Mouse (Mus musculus) lung, adult 18-20 months (tissue): Measurements from ENCODE around the gene Tor1aip1.

Source experiments
- DNase-seq, 2 experiments: peaks; one replicate each; pipeline ENCODE4 v3.0.0; 2022; ENCODE audit warnings: mixed read lengths in 2 of 2

The Tor1aip1 gene

DNA sequence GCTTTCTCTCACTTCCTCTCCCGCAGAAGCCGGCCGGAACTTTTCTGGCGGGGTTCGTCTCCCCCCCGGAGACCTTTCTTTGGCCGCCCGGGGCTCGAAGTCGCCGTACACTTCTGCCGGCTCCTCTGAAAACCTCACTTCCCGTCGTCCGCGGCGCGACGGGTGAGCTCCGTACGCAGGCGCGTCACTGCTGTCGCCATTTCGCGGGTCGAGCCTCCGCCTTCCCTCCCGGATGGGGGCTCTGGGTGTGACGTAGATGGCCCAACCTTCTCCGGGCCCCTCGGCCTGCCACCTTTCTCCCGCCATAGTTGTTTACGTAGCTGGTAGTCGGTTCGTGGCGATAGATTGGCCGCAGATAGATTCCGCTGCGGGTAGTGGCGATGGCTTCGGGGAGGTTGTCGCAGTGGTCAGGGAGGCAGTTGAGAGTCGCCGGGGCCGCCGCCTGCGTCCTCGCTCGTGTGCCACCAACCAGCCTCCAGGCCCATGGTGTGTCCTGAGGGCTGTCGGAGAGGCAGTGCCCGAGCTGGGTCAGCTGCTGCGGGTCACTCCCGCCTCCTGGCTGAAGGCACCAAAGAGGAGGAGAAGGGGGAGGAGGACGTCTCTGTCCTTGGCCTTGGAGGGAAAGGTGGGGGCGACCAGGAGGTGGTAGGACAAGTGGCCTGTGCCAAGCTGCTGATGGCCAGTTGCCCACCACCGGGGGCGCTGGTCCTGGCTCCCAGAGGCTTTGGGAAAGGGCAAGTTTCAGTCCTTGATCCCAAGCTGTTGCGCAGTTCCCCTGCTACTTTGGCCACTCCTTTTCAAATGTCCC is at the start of gene Tor1aip1:
Tor1aip1 (minus strand) TSS at position 551 of the 808 bp plus-strand sequence.
- DNase-seq: peak; percentile 98 to 99

GRCm38 (mm10) chr1:156085770-156086169 is 49.5 kb upstream of the Tor1aip1 start:
- DNase-seq: no peak

- DNase-seq: no peak
These were observed 48.3 kb upstream of the Tor1aip1 start for GRCm38 (mm10) chr1:156084603-156085002.

- DNase-seq: no peak
These were observed 41.4 kb upstream of the Tor1aip1 start for GRCm38 (mm10) chr1:156077655-156078054.

DNA sequence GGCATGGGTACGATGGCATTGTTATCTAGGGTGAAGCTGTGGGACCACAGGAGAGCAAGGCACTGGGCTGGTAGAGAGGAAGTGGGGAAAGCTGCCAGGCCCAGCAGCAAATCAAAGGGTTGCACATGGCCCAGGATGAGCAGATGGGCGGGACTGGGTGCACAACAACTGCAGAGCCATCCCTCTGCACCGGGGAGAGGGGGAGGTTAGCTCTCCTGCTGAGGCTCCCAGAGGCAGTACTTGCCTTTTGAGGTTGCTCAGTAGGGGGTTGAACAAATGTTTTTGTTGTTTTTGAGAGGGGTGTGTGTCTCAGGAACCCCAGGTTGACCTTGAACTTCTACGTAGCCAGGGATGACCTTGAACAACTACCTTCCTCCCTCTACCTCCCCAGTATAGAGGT is 40.2 kb upstream of the Tor1aip1 start:
- DNase-seq: no peak

- DNase-seq: peak; percentile 10 to 26
These were observed 38.3 kb upstream of the Tor1aip1 start for GRCm38 (mm10) chr1:156074575-156074974.

GRCm38 (mm10) chr1:156073169-156073821 is 37.0 kb upstream of the Tor1aip1 start:
- DNase-seq: peak; percentile 18 to 23

GRCm38 (mm10) chr1:156070106-156070505 is 33.8 kb upstream of the Tor1aip1 start:
- DNase-seq: no peak

DNA sequence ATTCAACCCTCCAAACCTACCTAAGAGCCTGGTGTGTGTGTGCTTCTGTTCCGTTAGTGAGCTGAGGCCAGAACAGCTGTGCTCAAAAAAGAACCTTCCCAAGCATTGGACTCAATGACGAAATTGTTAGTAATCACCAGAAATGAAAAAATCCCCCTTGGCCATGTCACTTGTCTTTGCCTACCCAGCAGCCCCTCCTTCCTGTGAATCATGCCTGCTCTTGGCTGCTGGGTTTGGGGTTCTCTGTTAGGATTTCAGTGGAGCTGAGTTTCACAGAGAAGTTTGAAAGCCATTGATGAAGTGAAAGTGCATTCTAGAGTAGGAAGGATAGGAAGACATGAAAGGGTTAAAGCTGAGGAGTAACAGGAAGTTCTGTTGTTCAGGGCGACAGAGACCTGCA is 29.9 kb upstream of the Tor1aip1 start:
- DNase-seq: no peak

DNA sequence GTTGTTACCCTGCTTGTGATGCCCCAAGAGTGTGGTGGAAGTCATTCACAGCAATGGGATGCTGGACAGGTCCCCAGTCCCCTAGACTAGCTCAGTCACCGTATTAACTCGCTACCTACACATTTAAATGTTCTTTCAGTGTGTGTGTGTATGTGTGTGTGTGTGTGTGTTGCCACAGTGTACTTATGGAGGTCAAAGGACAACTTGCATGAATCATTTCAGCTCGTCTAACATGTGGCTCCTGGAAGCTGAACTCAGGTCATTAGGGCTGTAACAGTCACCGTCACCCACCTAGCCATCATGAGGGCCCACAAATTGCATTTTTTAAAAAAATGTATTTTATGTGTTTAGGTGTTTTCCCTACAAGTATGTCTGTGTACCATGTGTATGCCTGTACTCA is 25.9 kb upstream of the Tor1aip1 start:
- DNase-seq: no peak

GRCm38 (mm10) chr1:156058207-156058606 is 21.9 kb upstream of the Tor1aip1 start:
- no peak for DNase-seq

GRCm38 (mm10) chr1:156046688-156047087 is 10.4 kb upstream of the Tor1aip1 start:
- DNase-seq: peak in 1 of 2 experiments; percentile 29

- no peak for DNase-seq
These were observed 7.9 kb upstream of the Tor1aip1 start for GRCm38 (mm10) chr1:156044211-156044611.

GRCm38 (mm10) chr1:156043027-156043426 is 6.7 kb upstream of the Tor1aip1 start:
- peak; percentile 37 to 46 for DNase-seq

GRCm38 (mm10) chr1:156042481-156042880 is 6.2 kb upstream of the Tor1aip1 start:
- no peak for DNase-seq

DNA sequence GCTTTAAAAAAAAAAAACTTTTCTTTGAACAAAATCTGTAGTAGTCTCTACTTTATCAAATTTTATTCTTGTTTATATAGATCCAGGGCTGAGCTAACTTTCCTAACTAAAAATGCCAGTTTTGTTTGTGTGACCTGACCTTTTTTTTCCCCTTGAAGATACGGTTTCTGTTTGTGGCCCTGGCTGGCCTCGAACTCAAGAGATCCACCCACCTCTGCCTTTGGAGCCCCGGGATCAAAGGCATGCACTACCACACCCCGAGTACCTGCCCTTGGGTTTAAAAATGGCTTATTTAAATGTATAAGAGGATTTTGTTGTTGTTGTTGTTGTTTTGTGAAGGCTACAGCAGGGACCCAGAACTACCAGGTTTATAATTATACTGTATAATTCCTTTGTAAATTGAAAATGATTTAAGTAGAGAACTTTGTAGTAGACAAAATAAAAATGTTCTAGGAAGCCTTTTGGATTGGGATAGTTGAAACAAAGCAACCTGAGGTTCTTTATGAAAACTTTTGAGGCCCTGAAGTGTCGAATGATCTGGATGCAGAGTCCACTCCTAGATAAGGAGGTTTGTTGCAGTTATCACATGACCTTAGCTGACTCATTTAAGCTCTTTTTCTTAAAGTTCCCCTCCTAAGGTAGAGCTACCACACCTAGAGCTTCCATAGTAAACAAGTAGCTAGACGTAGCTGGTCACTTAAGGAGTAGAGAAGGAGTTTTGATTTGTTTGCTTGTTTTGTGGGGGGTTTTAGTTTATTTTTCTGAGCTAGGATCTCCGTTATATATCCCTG is 5.4 kb upstream of the Tor1aip1 start:
- no peak for DNase-seq

DNA sequence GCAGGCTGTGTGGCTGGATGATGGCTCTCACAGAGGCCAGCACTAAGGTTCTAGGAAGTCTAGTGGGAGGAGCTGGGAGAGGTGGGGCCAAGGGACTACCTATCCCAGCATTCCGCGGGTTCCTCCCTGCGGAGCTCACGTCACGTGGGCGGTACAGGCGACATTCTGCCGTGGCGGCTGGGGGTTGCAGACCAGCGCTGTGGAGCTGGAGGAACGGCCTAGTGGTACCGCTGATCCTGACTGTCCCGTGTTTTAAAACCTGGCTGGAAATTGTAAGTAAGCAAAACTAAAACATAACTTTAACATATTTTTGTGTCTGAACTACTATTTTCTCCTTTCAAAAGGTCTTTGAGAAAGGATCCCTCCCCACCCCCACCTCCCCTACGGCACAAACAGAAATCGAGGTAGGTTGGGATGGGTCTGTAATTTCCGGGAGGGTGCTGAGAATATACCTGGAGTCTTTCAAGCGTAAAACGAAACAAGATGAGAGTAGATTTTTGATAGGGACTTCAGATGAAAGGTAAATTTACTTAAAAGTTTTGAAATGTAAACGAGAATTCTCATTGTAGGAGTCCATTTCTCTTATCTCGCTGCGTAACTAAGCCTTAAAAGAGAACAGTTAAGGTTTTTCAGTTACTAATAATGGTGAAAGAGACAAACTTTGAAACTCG is 4.6 kb upstream of the Tor1aip1 start:
- DNase-seq: peak; percentile 95 to 96

- DNase-seq: peak in 1 of 2 experiments; percentile 8
These were observed 3.7 kb upstream of the Tor1aip1 start for GRCm38 (mm10) chr1:156039989-156040388.

DNA sequence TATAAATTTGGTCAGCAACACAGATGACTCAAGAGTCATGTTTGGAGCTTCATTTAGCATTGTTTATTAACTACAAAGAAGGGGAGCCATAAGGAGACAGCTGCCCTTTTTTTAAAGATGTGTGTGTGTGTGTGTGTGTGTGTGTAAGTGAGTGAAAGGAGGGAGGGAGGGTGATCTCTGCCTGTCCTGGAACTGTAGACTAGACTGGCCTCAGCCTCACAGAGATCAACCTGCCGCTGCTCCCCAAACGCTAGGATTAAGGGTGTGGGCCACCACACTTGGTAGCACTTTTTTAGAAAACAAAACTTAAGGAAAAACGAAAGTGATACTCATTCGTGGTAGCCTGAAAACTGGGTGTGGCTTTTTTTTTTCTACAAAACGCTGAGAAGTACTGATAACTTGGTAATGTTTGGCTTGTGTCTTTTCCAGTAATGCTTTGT is 884 bp upstream of the Tor1aip1 start:
- peak; percentile 32 to 58 for DNase-seq

- peak in 1 of 2 experiments; percentile 80 for DNase-seq
These were observed 881 bp downstream of the Tor1aip1 start, which contains the start of gene Tor1aip2 for GRCm38 (mm10) chr1:156035269-156035929. TSS of gene Tor1aip2 (plus strand) at chr1:156035403.

GRCm38 (mm10) chr1:156034661-156035060 is 1.6 kb downstream of the Tor1aip1 start:
- DNase-seq: no peak

- no peak for DNase-seq
These were observed 2.4 kb downstream of the Tor1aip1 start for GRCm38 (mm10) chr1:156033921-156034320.
